Mouse (Mus musculus): ENCODE measurements at regions not wholly inside any gene's neighbourhood (a gene's known extent, or its start where the extent isn't known, plus 50 kb on each side); places are given as distances from the start of the nearest gene placed in this dataset.
"Not testable (repeated sequence)": the region's sequence is repeated elsewhere in the genome, so short reads cannot be mapped to it uniquely, and the experiment has no call there.

GRCm38 (mm10) chr3:16130385-16130784 is 124.1 kb upstream of the Gm5150 start:
- DNase-seq (ENCODE audit: low read depth, low spot score) = no peak

GRCm38 (mm10) chr3:16125346-16125915 is 119.2 kb upstream of the Gm5150 start:
- DNase-seq (ENCODE audit: low read depth, low spot score) = not testable (repeated sequence)

GRCm38 (mm10) chr3:16115944-16116343 is 109.7 kb upstream of the Gm5150 start:
- no peak for DNase-seq (ENCODE audit: low read depth, low spot score)

- DNase-seq (ENCODE audit: low read depth, low spot score) = no peak
Measured at GRCm38 (mm10) chr3:16107492-16107891, 101.3 kb upstream of the Gm5150 start.

GRCm38 (mm10) chr3:16105080-16105479 is 98.8 kb upstream of the Gm5150 start:
- DNase-seq (ENCODE audit: low read depth, low spot score) = no peak

GRCm38 (mm10) chr3:16103180-16103579 is 96.9 kb upstream of the Gm5150 start:
- DNase-seq (ENCODE audit: low read depth, low spot score) = no peak

- DNase-seq (ENCODE audit: low read depth, low spot score) = peak; percentile 9
Measured at GRCm38 (mm10) chr3:16086550-16086949, 80.3 kb upstream of the Gm5150 start.

GRCm38 (mm10) chr3:16085288-16085687 is 79.1 kb upstream of the Gm5150 start:
- no peak for DNase-seq (ENCODE audit: low read depth, low spot score)

GRCm38 (mm10) chr3:16079178-16079577 is 72.9 kb upstream of the Gm5150 start:
- DNase-seq (ENCODE audit: low read depth, low spot score) = no peak

GRCm38 (mm10) chr3:16071906-16072305 is 65.7 kb upstream of the Gm5150 start:
- DNase-seq (ENCODE audit: low read depth, low spot score) = no peak

GRCm38 (mm10) chr3:16070963-16071362 is 64.7 kb upstream of the Gm5150 start:
- no peak for DNase-seq (ENCODE audit: low read depth, low spot score)

GRCm38 (mm10) chr3:16057709-16058108 is 51.5 kb upstream of the Gm5150 start:
- not testable (repeated sequence) for DNase-seq (ENCODE audit: low read depth, low spot score)

All from retina, adult 2 months (tissue).